Mouse (Mus musculus) small intestine, adult 2 months (tissue): ENCODE results near the gene Coq4. TPM values are rescaled to one million over a fixed set of nuclear protein-coding genes. Genes with fewer than 3 reads are reported as not detected.

Source experiments
- H3K27ac ChIP-seq: fragments of 200-500 bp; 2 replicates; pipeline ENCODE4 v1.5.1; 2012; ENCODE audit warnings: low read depth, low read length, control low read depth, inconsistent platforms; ENCODE audit not compliant: insufficient read depth
- H3K27me3 ChIP-seq: fragments of 200-500 bp; 2 replicates; pipeline ENCODE4 v1.6.1; 2012; ENCODE audit warnings: mild to moderate bottlenecking, moderate library complexity, low read length, inconsistent platforms; ENCODE audit not compliant: control insufficient read depth, insufficient read depth
- H3K36me3 ChIP-seq: fragments of 200-500 bp; 2 replicates; pipeline ENCODE4 v1.6.1; 2012; ENCODE audit warnings: mild to moderate bottlenecking, low read length, control low read depth, inconsistent platforms; ENCODE audit not compliant: control insufficient read depth, insufficient read depth
- H3K4me1 ChIP-seq: fragments of 200-500 bp; 2 replicates; pipeline ENCODE4 v1.6.1; 2012; ENCODE audit warnings: low read length, inconsistent platforms, mixed read lengths; ENCODE audit not compliant: control insufficient read depth, insufficient read depth, insufficient read length
- H3K4me3 ChIP-seq: fragments of 200-500 bp; 2 replicates; pipeline ENCODE4 v1.5.1; 2012; ENCODE audit warnings: low read depth, mild to moderate bottlenecking, control low read depth, inconsistent platforms, low read length, moderate library complexity
- CTCF ChIP-seq: fragments of 200-500 bp; IDR thresholded peaks from 2 replicates; pipeline ENCODE4 v1.5.1; 2012; ENCODE audit warnings: low read depth, mild to moderate bottlenecking, control low read depth, inconsistent platforms, low read length, moderate library complexity, mixed read lengths; ENCODE audit not compliant: insufficient replicate concordance, insufficient read length; ENCODE audit errors: extremely low read depth
- POLR2A ChIP-seq: fragments of 200-500 bp; IDR thresholded peaks from 2 replicates; pipeline ENCODE4 v1.6.1; 2012; ENCODE audit warnings: low read depth, mild to moderate bottlenecking, control low read depth, inconsistent platforms, low read length, moderate library complexity
- WGBS: fragments of 180-500 bp; shearing (Covaris S2); methylation state at CpG from one replicate; pipeline ENCODE4 v1.1.7; 2018; 5-methylcytosine and 5-hydroxymethylcytosine counted together
- polyA plus RNA-seq: library from polyadenylated mRNA; depleted of rRNA; stranded (reverse); fragments of >200 nt; gene quantifications from 2 replicates; pipeline ENCODE4 v1.2.3, GENCODE M21; 2012

Coq4 gene
- polyA plus RNA-seq, 1 experiment: 95.1 TPM

- H3K27me3 ChIP-seq: no peaks in the 10 kb centered on the region
- WGBS: 2% methylated on average over 35 of the region's 35 CpGs
- peak within 1 kb of the TSS; percentile 10; the same call in 1 of the 2 replicates for H3K27ac ChIP-seq
- TF ChIP-seq CTCF (no peak), POLR2A (no peak)
- peaks cover 16% of the 10 kb centered on the region for H3K36me3 ChIP-seq
- peak within 1 kb of the TSS; percentile 56 for H3K4me3 ChIP-seq
- peaks cover 6% of the 10 kb centered on the region for H3K4me1 ChIP-seq
Observed at GRCm38 (mm10) chr2:29820025-29820817, 32.9 kb downstream of the Coq4 start, which contains the start of gene Urm1. TSS of gene Urm1 (plus strand) at chr2:29820075.

GRCm38 (mm10) chr2:29826318-29826925, 39.1 kb downstream of the Coq4 start:
- peaks cover 8% of the 10 kb centered on the region; the same call in 1 of the 2 replicates for H3K4me1 ChIP-seq
- TF ChIP-seq CTCF (no peak), POLR2A (no peak)
- H3K4me3 ChIP-seq: peak overlapping the region; percentile 92
- 6% methylated on average over 11 of the region's 11 CpGs for WGBS
- no peaks in the 10 kb centered on the region for H3K36me3 ChIP-seq
- peak overlapping the region; percentile 78 for H3K27ac ChIP-seq
- no peaks in the 10 kb centered on the region for H3K27me3 ChIP-seq

- Histone ChIP-seq H3K4me1 (peaks cover 8% of the 10 kb centered on the region; the same call in 1 of the 2 replicates), H3K4me3 (peak overlapping the region; percentile 92), H3K36me3 (no peaks in the 10 kb centered on the region), H3K27ac (peak overlapping the region; percentile 78), H3K27me3 (no peaks in the 10 kb centered on the region)
- under 1% methylated on average over 48 of the region's 48 CpGs for WGBS
- TF ChIP-seq CTCF (no peak), POLR2A (peak; percentile 39; the same call in 1 of the 2 replicates)
Observed at GRCm38 (mm10) chr2:29826926-29827708, 39.8 kb downstream of the Coq4 start.

- H3K36me3 ChIP-seq: no peaks in the 10 kb centered on the region
- peaks cover 8% of the 10 kb centered on the region; the same call in 1 of the 2 replicates for H3K4me1 ChIP-seq
- 1% methylated on average over 12 of the region's 12 CpGs for WGBS
- H3K27ac ChIP-seq: no peak overlapping the region; the same call in 1 of the 2 replicates
- H3K4me3 ChIP-seq: peak overlapping the region; percentile 92
- TF ChIP-seq POLR2A: no peak
- TF ChIP-seq CTCF: no peak
- no peaks in the 10 kb centered on the region for H3K27me3 ChIP-seq
Observed at GRCm38 (mm10) chr2:29827709-29828024, 40.4 kb downstream of the Coq4 start.

GRCm38 (mm10) chr2:29831106-29831505, 43.8 kb downstream of the Coq4 start:
- Histone ChIP-seq H3K4me1 (peaks cover 6% of the 10 kb centered on the region; the same call in 1 of the 2 replicates), H3K36me3 (peaks cover 10% of the 10 kb centered on the region), H3K4me3 (no peak overlapping the region), H3K27me3 (no peaks in the 10 kb centered on the region), H3K27ac (no peak overlapping the region)
- TF ChIP-seq CTCF: no peak
- TF ChIP-seq POLR2A: no peak
- 96% methylated on average over 4 of the region's 4 CpGs for WGBS

- no peaks in the 10 kb centered on the region for H3K27me3 ChIP-seq
- peaks cover 13% of the 10 kb centered on the region for H3K36me3 ChIP-seq
- no peak overlapping the region for H3K27ac ChIP-seq
- H3K4me1 ChIP-seq: no peaks in the 10 kb centered on the region
- no peak overlapping the region for H3K4me3 ChIP-seq
- no peak for TF ChIP-seq POLR2A
- no peak for TF ChIP-seq CTCF
- 96% methylated on average over 5 of the region's 5 CpGs for WGBS
Observed at GRCm38 (mm10) chr2:29833796-29834195, 46.5 kb downstream of the Coq4 start.

- 90% methylated on average over 2 of the region's 2 CpGs for WGBS
- Histone ChIP-seq H3K4me3 (no peak overlapping the region), H3K36me3 (peaks cover 15% of the 10 kb centered on the region), H3K27ac (no peak overlapping the region), H3K4me1 (no peaks in the 10 kb centered on the region), H3K27me3 (no peaks in the 10 kb centered on the region)
- TF ChIP-seq CTCF (no peak), POLR2A (no peak)
Observed at GRCm38 (mm10) chr2:29835391-29835899, 48.2 kb downstream of the Coq4 start.
